Mouse (Mus musculus): ENCODE measurements at regions not wholly inside any gene's neighbourhood (a gene's known extent, or its start where the extent isn't known, plus 50 kb on each side); places are given as distances from the start of the nearest gene placed in this dataset.

DNA sequence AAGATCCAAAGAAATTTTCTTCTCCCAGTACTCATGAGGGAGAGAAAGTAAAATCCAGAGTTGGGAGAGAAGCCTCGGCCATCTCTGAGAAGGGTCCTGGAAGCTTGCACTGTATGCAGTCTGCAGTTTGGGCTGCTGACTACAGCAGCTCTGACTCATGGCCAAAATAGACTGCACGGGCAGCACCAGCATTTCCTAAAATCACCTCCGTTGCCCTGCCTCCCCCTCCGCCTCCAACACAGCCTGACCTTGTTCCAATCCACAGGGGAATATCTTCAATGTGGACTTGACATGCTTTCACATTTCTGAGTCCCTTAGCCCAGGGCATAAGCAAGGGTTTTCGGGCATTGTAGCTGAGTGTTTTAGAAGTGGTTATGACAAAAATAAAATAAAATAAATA, 441.3 kb downstream of the Nr2f2 start:
- no peak for ATAC-seq (replicated peaks; ENCODE audit: low FRiP score, low TSS enrichment, poor library complexity, severe bottlenecking)

DNA sequence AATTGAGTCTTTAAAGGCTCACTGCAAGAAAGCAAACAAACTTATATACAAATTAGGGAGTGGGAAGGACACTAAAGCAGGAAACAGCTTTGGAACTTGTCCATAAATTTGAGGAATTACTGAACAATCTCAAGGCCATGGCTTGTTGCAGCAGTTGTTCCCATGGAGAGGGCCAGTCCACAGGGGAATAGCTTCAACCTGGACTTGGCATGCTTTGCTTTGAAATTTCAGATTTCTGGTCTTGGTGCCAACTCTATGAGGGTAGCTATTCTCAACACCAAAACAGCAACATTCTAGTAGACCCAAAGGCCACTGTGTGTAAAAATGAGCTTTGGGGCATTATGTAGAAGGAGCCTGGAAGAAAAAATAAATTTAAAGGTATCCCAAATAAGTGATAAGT, 442.0 kb downstream of the Nr2f2 start:
- no peak for ATAC-seq (replicated peaks; ENCODE audit: low FRiP score, low TSS enrichment, poor library complexity, severe bottlenecking)

DNA sequence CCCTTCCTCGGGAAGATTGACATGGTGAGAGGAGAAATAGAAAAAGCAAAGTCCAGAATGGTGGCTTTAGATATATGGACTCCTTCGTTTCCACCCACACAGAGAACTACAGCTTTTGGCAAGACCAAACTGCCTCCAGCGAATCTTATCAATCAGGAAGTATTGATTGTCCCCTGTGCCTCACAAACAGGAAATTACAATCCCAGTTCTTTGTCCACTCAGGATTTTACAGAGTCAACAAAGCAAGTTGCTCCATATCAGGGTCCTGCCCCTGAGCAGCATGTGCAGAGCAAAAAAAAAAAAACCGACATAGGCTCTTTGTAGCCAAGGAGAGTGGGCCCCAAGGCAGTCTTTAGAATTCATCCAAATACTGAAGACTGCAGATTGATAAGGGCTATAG, 454.8 kb downstream of the Nr2f2 start:
- no peak for ATAC-seq (replicated peaks; ENCODE audit: low FRiP score, low TSS enrichment, poor library complexity, severe bottlenecking)

DNA sequence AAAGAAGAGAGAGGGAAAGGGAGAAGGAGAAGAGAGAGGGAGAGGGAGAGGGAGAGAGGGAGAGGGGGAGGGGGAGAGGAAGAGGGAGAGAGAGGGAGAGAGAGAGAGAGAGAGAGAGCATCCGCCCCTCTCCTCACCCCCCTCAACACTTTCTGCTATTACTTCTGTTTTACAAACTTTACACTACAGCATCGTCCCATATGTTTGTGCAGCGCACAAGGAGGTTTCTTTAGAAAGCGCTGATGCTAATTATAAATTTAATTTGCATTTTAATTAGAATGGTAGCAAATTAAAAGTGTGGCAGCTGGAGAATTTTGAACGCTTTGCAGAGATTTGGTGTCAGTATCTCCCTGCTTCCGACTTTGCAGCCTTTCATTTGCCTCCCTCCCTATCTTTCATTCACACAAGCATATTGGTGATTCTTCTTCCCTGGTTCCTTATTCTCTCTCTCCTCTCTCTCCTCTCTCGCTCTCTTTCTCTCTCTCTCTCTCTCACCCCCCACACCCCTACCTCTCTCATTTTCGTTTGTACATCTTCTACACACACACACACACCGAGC, 476.0 kb downstream of the Nr2f2 start:
- ATAC-seq (replicated peaks; ENCODE audit: low FRiP score, low TSS enrichment, poor library complexity, severe bottlenecking) = no peak

DNA sequence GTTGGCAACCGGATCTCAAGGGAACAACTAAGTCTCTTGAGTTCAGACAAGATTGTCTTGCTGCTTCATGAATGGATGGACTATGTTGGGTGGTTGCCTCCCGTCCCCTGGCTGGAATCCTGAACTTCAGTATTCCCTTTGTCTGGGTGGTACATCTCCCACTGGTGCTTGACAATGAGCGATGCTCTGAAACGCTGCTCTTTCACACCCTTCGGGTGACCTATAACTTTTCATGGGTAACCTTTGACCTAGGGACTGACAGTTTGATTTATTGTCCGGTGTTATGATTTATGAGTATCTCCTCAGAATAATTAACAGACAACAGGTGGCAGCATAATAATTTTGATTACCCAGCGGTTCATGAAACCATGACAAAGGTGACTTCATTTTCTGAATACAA, 478.3 kb downstream of the Nr2f2 start:
- ATAC-seq (replicated peaks; ENCODE audit: low FRiP score, low TSS enrichment, poor library complexity, severe bottlenecking) = no peak

DNA sequence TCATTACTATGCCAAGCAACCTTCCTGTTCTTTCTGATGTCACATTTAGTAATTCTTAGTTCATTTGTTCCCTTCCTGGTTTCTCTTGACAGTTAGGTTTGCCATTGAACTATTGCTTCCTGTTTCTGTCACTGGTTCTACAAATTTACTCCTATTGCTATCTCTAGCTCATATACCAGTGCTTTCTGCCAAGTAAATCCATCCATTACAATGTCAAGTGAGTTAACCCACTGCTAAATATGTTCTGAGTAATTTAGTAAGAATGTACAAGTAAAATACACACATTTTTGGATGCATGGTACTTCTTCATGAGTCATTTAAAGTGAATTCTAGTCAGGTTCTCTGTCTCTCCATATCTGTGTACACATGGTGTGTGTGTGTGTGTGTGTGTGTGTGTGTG, 489.5 kb downstream of the Nr2f2 start:
- no peak for ATAC-seq (replicated peaks; ENCODE audit: low FRiP score, low TSS enrichment, poor library complexity, severe bottlenecking)

DNA sequence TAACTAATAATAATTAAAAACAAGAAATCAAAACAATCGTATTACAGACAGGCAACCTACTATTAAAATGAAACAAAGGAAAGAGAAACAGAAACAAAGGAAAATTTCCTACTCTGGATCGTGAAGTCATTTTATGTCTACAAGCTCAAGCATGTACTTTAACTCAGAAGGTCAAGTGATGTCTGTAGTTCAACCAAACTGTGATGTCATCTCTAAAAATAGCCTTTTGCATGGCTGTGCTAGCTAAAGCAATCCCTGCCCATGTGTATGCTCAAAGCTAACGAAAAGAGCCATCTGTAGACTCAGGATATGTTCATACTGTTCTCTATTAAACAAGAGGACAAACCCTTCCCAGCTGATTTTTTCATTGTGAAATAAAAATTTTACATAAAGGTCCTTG, 500.7 kb downstream of the Nr2f2 start:
- no peak for ATAC-seq (replicated peaks; ENCODE audit: low FRiP score, low TSS enrichment, poor library complexity, severe bottlenecking)

DNA sequence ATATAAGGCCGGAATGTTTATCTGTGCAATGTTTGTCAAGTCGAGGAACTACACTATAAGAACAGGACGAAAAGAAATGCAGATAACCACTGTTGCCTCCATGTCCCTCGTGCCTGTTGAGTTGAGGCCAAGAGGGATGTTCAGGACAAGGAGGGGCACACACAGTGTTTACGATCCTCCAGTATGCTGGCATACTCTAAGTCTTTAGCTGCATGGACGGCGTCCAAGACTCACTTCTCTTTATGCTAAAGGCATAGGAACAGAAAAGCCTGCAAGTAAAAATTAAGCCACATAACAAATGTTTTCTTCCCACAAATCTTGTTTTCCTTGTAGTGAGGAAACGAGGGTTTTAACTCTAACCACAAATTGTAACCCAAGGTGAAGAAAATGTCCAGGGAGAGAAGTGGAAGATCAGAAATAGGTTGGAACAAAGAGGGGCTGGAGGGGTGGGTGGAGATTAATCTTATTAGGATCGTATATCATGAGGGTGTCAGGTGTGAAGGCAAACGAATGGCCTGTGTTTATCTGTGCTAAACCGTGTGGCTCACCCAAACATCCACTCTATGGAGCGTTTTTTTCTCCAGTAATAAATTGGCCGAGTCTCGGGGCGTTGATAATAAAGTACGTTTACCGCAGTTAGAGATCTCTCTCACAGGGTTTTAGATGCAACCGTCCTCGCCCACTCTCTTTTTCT, 521.8 kb downstream of the Nr2f2 start:
- ATAC-seq (replicated peaks; ENCODE audit: low FRiP score, low TSS enrichment, poor library complexity, severe bottlenecking) = no peak

DNA sequence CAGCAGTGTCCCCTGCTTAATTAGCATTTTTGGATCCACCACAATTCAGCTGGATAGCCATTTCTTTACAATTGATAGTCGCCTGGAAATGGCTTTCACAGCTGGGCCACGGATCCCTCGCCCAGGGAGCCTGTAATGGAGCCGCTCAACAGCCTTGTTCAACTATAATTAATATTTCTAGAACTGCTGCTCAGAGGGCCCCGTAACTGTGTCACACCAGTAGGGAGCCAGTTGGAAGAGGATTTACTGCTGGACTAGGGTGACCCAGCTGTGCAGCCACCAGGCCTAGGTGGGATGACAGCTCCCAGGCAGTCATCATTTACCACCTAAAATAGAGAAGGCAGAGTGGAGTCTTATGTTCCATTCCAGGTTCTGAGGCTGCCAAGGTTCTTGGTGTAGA, 529.2 kb downstream of the Nr2f2 start:
- ATAC-seq (replicated peaks; ENCODE audit: low FRiP score, low TSS enrichment, poor library complexity, severe bottlenecking) = no peak

DNA sequence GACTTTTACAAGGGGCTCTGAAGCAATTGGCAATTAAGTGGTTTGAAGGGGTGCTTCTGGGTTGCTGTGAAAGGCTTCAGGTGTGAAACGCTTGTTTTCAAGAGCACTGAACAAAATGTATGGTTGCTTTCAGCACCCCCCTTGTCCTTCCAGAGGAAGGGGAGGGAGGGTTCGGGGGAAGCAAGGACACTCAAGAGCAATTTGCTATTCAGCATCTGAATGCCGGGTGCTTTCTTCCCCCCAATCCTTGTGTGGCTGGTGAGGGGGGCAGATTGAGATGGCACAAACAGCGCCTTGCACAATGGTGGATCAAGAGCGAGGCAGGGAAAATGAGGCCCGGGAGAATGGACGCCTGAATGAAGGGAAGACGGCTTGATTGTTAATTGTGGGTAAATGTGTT, 539.3 kb downstream of the Nr2f2 start:
- ATAC-seq (replicated peaks; ENCODE audit: low FRiP score, low TSS enrichment, poor library complexity, severe bottlenecking) = no peak

DNA sequence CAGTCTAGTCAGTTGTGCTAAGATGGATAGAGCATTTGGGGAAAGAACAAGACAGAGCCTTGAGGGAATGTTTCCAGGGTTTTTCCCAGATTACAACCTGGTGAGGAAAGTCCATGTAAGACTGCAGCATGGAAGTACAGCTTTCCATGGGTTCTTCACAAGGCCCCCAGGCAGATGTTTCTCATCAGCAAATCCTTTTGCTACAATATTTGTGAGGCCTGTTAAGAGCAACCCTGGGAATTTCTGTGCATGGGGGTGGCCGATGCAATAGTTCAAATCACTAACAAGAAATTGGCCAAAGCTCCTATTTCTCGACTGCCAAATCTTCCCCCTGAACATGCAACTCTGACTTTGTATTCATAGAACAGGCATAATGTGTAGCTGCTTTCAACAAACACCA, 546.0 kb downstream of the Nr2f2 start:
- ATAC-seq (replicated peaks; ENCODE audit: low FRiP score, low TSS enrichment, poor library complexity, severe bottlenecking) = no peak

DNA sequence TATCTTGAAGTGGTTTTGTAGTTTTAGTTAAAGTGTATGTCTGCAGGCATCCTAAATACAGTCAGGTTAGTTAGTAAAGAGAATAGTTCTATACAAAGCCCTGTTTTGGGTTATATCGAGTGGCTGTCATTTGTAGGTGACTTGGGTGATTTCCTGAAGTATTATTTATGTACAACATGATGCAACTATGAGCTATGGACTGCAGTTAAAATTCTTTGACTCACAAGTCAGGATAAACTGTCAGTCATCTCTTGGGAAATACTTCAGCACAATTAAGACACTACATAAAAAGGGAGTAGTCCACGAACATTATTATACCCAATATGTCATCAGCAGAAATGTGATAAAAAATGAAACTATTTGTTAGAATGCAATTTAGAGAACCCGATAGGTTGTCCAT, 554.2 kb downstream of the Nr2f2 start:
- no peak for ATAC-seq (replicated peaks; ENCODE audit: low FRiP score, low TSS enrichment, poor library complexity, severe bottlenecking)

DNA sequence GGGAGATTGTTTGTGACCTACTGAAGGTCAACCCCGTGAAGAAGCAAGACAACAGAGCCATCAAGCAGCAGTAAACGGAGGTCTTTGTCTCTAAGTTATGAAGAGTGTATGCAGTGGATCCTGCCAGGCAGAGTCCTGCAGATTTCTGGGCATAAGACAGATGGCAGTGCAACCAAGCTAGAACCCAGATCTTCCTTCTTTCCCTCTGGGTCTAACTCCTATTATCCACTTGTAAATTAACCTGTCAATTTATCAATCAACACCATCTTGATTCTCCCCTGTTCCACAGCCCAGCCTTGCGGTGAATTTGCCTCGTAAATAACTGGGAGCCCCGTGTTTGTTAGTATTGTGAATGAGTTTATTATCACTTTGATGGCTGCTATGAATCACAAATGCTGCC, 555.7 kb downstream of the Nr2f2 start:
- ATAC-seq (replicated peaks; ENCODE audit: low FRiP score, low TSS enrichment, poor library complexity, severe bottlenecking) = no peak

DNA sequence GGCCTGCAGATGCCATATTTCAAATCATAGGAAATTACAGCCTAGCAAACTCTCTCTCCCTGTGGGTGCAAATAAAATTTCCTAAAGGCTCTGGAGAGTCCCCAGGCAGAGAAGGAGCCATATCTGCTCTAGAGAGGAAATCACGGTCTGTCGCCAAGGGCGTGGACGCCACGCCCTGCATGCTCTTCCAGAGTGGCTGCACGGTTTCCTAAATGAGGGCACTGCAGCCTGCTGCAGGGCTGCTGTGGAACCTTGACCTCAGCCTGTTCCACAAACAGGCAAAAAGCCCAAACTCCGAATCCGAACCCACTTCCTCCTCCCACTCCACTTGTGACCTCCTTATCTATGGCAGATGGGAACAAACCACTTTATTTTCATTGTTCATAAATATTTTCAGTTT, 559.3 kb downstream of the Nr2f2 start:
- ATAC-seq (replicated peaks; ENCODE audit: low FRiP score, low TSS enrichment, poor library complexity, severe bottlenecking) = no peak

DNA sequence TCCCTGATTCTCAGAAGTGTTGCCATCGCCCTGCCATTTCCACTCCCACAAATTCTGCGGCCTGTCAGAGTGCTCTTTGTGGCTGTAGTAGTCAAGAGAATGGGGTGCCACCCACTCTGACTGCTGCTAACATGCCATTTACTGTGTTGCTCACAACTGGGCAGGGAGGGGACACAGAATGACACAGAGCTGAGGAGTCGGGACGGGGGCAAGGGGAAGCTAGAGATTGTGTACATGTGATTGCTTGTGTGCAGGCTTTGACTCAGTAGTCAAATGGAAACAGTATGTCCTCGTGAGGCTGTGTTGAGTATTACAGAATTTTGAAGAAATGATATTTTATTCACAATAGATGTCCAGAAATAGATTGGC, 595.6 kb downstream of the Nr2f2 start:
- no peak for ATAC-seq (replicated peaks; ENCODE audit: low FRiP score, low TSS enrichment, poor library complexity, severe bottlenecking)

DNA sequence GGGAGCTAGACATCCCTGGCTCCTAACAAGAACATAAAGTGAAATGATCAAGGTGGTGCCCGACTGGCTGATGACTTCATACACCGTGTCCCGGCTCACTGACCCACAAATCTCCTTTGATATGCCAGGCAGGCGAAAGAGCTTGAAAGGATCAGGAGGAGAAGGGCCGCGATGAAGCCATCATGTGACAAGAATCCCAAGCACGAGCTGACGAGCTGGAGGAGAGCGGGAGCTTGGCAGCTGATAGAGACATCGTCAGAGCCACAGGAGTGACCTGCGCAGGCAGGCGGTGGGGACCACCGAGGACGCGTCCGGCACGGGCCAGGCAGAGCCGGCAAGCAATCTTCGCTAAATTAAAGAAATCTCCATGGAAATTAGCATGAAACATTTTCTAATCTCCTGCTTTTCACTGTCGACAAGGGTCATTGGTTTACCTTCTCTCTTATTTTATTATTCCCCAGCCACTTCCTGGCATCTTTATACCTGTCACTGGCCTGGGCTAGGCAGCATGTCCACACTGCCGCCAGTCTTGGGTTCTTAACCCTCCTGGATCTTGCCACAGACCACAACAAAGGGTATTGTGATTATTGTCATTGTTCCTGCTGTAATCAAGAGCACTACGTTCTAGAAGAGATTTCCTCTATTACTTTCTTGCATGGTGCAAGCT, 596.1 kb downstream of the Nr2f2 start:
- no peak for ATAC-seq (replicated peaks; ENCODE audit: low FRiP score, low TSS enrichment, poor library complexity, severe bottlenecking)

DNA sequence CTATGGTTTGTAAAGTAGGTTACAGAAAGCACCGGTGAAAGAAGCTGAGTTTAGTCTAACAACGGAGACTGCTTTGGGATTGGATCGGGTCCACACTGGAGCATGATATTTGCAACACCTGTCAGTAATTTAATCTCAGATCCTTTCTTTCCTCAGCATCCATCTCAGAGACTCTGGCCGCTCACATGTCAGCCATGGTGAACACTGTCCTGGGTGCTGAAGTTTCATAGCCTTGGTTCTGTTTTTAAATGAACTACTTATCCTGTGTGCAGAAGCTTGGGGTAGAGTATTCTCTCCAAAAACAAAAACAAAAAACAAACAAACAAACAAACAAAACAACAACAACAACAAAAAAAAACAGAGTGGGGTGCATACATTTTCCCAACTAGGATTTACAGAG, 600.1 kb downstream of the Nr2f2 start:
- ATAC-seq (replicated peaks; ENCODE audit: low FRiP score, low TSS enrichment, poor library complexity, severe bottlenecking) = no peak

DNA sequence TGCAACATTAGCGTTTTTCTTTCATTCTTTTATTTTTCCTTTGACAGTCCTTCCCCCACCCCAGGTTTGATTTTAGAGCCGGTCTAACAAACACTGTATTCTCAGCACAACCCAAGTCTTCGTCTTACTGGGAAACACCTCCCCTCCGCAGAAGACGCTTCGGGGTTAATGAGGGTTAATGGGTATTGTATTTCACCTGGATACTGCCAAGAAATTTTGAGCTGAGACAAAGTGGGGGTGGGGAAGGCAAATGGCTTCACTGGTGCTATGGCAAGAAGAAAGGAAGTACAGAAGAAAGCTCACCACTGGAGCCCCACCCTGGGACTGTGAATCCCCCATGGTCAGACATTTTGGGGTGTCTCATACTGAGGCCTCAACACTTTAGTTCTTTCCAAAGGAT, 626.0 kb downstream of the Nr2f2 start:
- no peak for ATAC-seq (replicated peaks; ENCODE audit: low FRiP score, low TSS enrichment, poor library complexity, severe bottlenecking)

DNA sequence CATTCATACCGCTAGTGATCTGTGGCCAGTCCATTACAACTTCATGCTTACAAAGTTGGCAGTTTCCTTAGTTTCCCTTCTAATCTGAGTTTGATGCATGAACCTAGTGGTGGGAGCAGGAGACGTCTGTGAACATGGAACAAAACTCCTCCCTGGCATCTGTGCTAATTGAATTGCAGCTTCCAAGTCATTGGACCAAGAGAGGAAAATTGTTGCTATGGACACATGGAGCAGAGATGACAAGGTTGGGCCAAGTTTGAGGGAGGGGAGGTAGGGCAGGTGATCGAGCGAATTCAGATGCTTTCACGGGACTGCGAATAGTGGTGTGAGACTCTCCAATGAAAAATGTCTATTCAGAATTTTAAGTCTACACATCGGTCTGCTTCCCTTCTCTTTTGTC, 627.5 kb downstream of the Nr2f2 start:
- no peak for ATAC-seq (replicated peaks; ENCODE audit: low FRiP score, low TSS enrichment, poor library complexity, severe bottlenecking)

DNA sequence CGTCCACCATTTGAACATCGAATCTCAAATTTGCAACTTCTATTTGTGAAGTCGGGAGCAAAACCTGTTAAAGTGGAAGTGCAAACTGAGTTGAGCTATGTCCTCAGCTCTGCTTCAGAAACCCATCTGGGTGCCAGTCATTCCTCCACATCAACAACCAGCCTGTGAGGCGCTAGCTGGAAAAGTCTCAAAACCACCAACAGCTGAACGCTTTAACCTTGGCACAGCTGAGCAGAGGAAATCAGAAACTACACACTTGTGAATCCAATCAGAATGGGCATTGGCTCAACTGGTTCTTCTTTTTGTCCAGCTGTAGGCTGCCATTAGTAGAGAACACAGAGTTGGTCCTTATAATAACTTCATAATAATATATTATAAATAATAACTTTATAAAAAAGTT, 651.5 kb downstream of the Nr2f2 start:
- no peak for ATAC-seq (replicated peaks; ENCODE audit: low FRiP score, low TSS enrichment, poor library complexity, severe bottlenecking)

DNA sequence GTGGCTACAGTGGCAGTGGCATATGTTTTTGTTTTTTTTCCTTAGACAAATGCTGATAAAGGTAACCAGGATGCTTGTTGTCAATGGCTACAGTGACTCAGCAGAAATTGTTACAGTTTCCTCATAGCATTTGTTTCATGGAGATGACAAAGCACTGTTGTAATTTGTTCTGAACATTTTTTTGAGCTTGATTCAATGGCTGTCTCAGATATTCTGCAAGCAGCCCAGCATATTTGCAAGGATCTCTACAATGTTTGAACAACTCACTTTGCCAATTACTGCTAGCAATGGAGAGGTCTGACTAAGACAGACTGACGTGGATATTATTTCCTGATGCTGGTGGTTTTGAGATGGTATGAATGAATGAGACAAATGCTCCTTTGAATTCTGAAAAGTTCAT, 696.3 kb downstream of the Nr2f2 start:
- ATAC-seq (replicated peaks; ENCODE audit: low FRiP score, low TSS enrichment, poor library complexity, severe bottlenecking) = no peak
